Mouse (Mus musculus) spleen, adult 2 months (tissue): Measurements from ENCODE around the gene 4921530L21Rik.

Experiments used
- CTCF ChIP-seq: fragments of 200-500 bp; IDR thresholded peaks from 2 replicates; pipeline ENCODE4 v1.5.1; 2011; ENCODE audit warnings: mild to moderate bottlenecking, inconsistent platforms; ENCODE audit not compliant: insufficient read depth, insufficient read length, insufficient replicate concordance; ENCODE audit errors: extremely low read depth
- POLR2A ChIP-seq: fragments of 200-500 bp; IDR thresholded peaks from 2 replicates; pipeline ENCODE4 v1.6.1; 2011; ENCODE audit warnings: low read depth, low read length, inconsistent platforms

DNA sequence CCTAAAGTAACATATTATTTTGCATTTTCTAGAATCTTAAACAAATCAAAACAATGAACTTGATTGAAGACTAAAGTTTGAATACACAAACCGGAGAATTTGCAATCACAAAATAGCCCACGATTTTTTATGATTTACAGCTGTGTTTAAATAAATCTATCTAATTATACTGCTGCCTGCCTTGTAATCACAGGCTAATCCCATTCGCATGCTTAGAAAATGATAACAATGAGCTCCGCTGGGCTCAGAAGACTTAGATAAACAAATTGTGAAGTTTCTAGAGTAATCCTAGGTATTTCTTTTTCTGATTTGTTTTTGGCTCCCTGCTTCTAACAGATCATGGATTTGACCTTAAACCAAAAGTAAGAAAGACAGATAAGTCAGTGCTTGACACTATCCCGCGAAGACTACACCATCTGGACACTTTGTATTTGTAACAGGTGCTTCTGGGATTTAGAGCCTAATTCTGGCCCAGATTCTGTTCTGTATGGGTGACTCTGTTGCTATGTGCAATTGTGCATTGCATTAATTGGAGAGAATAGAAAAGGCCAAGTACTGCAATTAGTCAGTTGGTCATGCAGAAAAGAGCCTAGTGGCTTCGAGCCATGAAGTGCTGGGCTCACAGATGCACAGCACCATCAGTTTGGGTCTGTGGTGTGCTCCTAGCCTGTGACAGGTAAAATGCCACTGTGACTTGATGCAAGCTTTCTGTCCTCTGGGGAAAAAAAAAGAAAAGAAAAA is 15.2 kb upstream of the 4921530L21Rik start:
- TF ChIP-seq CTCF: no peak
- TF ChIP-seq POLR2A: no peak
